Mouse (Mus musculus) layer of hippocampus, adult 8-10 months (tissue): ENCODE measurements at regions not wholly inside any gene's neighbourhood (a gene's known extent, or its start where the extent isn't known, plus 50 kb on each side); places are given as distances from the start of the nearest gene placed in this dataset.

ENCODE experiments used
- DNase-seq, 2 experiments: peaks; one replicate each; pipeline ENCODE4 v3.0.0; 2022; ENCODE audit warnings: low spot score in 2 of 2

DNA sequence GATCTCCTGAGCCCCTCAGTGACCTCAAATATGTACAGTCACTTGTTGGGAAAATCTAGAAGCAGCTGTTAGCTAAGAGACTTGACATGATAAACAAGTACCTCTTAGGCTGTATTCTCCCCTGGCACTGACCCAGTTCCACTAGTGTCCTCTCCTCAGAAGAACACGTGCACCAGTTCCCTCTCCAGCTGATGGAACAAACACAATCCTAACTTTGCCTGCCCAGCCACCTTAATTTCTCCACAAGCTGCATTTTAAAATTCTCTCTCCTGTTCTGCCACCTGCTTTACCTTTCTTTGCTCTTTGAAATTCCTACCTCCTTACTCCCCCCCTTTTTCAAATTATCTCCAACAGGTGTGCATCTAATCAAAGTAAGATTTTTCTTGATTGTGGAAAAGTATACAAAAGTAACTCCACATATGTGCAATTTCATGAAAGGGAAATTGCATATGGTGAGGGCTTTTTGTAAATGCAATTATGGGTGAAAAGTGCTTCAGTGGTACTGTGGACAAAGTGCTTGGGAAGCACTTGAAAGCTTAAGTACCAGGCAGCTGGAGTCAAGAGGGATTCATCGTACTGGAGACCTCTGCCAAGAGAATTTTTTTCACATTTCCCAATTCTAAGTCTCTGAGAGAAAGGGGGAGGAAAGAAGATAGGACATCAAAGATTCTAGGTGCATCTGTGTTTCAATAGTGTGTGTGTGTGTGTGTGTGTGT, 590.7 kb upstream of the Acvr2a start:
- DNase-seq, result no peak

DNA sequence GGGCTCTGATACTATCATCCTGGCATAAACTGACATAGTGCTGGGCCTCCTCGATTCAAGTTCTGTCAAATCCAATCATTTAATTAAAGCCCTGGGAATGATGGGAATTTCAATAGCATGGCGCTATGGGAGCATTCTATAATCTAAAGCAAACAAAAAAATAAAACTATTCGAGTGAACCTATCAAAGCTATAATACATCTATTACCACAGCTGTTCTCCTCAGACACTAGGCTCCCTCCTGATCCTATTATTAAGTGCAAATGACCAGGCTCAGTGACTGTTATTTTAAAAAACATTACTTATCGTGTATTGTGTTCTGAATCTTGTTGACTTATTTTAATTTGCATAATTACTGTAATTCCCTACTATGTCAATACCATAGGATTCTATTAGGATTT, 563.7 kb upstream of the Acvr2a start:
- DNase-seq, result no peak

DNA sequence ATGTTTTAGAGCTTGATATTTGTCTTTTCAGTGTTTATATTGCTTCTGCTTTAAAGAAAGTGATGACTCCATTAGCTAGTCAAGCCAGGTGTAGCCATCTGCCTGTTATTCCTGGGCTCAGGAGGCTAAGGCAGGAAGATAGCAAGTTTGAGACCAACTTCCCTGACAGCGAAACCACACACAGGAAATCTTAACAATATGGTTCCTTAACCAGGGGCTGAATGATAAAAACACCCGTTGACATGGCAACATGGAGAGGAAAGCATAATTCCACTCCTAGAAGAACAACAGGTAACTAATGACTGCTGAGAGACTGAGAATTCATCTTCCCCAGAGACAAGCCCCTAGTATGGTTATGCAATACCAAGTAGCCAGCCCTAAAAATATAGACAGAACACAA, 553.6 kb upstream of the Acvr2a start:
- no peak for DNase-seq
